Mouse (Mus musculus): Measurements from ENCODE around the gene Nmnat3. TPM values are rescaled to one million over a fixed set of nuclear protein-coding genes. Genes with fewer than 3 reads are reported as not detected.

Gene Nmnat3
- total and polyA plus RNA-seq, 3 experiments, result 16.0 to 19.3 (median 17.5) TPM

GRCm38 (mm10) chr9:98313587-98313986 lies 26.4 kb downstream of the Nmnat3 start:
- Histone ChIP-seq H3K9ac (ENCODE audit: low read depth, low read length) (no peak overlapping the region), H3K27ac (no peak overlapping the region), H3K36me3 (ENCODE audit: control insufficient read depth, insufficient read depth, low read length) (no peaks in the 10 kb centered on the region), H3K27me3 (ENCODE audit: control insufficient read depth, insufficient read depth, low read length) (no peaks in the 10 kb centered on the region), H3K4me3 (no peak overlapping the region), H3K79me2 (replicated peaks; ENCODE audit: control insufficient read depth, insufficient read depth, low read length) (no peaks in the 10 kb centered on the region), H3K4me1 (ENCODE audit: control insufficient read depth, insufficient read depth, low read length) (no peaks in the 10 kb centered on the region)
- WGBS, result 83% methylated on average over 6 of the region's 6 CpGs
- DNase-seq, result no peak
- TF ChIP-seq POLR2A (IDR thresholded peaks at IDR 0.05; ENCODE audit: insufficient read depth, low read depth, low read length) (no peak), CTCF (IDR thresholded peaks at IDR 0.05) (no peak), EP300 (IDR thresholded peaks at IDR 0.05; ENCODE audit: insufficient read depth, low read depth, low read length) (no peak)
- intact Hi-C loops (cut with DNase I), result no loop called here

- no peak for DNase-seq
- TF ChIP-seq POLR2A (IDR thresholded peaks at IDR 0.05; ENCODE audit: insufficient read depth, low read depth, low read length), result no peak
- TF ChIP-seq EP300 (IDR thresholded peaks at IDR 0.05; ENCODE audit: insufficient read depth, low read depth, low read length), result no peak
- no peak for TF ChIP-seq CTCF (IDR thresholded peaks at IDR 0.05)
- Histone ChIP-seq H3K36me3 (ENCODE audit: control insufficient read depth, insufficient read depth, low read length) (no peaks in the 10 kb centered on the region), H3K27ac (no peak overlapping the region), H3K27me3 (ENCODE audit: control insufficient read depth, insufficient read depth, low read length) (no peaks in the 10 kb centered on the region), H3K9ac (ENCODE audit: low read depth, low read length) (no peak overlapping the region), H3K4me1 (ENCODE audit: control insufficient read depth, insufficient read depth, low read length) (no peaks in the 10 kb centered on the region), H3K79me2 (replicated peaks; ENCODE audit: control insufficient read depth, insufficient read depth, low read length) (no peaks in the 10 kb centered on the region), H3K4me3 (no peak overlapping the region)
- intact Hi-C loops (cut with DNase I), result no loop called here
- WGBS, result 74% methylated on average over 7 of the region's 7 CpGs
These were observed 26.9 kb downstream of the Nmnat3 start for GRCm38 (mm10) chr9:98314059-98314650.

- no peak for DNase-seq
- no peak overlapping the region for H3K27ac ChIP-seq
- H3K27me3 ChIP-seq (ENCODE audit: control insufficient read depth, insufficient read depth, low read length), result no peaks in the 10 kb centered on the region
- TF ChIP-seq CTCF (IDR thresholded peaks at IDR 0.05) (no peak), POLR2A (IDR thresholded peaks at IDR 0.05; ENCODE audit: insufficient read depth, low read depth, low read length) (no peak), EP300 (IDR thresholded peaks at IDR 0.05; ENCODE audit: insufficient read depth, low read depth, low read length) (no peak)
- H3K9ac ChIP-seq (ENCODE audit: low read depth, low read length), result no peak overlapping the region
- H3K4me3 ChIP-seq, result no peak overlapping the region
- H3K4me1 ChIP-seq (ENCODE audit: control insufficient read depth, insufficient read depth, low read length), result no peaks in the 10 kb centered on the region
- WGBS, result 87% methylated on average over 4 of the region's 4 CpGs
- no peaks in the 10 kb centered on the region for H3K36me3 ChIP-seq (ENCODE audit: control insufficient read depth, insufficient read depth, low read length)
- intact Hi-C loops (cut with DNase I), result no loop called here
- H3K79me2 ChIP-seq (replicated peaks; ENCODE audit: control insufficient read depth, insufficient read depth, low read length), result no peaks in the 10 kb centered on the region
These were observed 30.7 kb downstream of the Nmnat3 start for GRCm38 (mm10) chr9:98317897-98318296.

- Histone ChIP-seq H3K9ac (ENCODE audit: low read depth, low read length) (no peak overlapping the region), H3K27me3 (ENCODE audit: control insufficient read depth, insufficient read depth, low read length) (no peaks in the 10 kb centered on the region), H3K36me3 (ENCODE audit: control insufficient read depth, insufficient read depth, low read length) (no peaks in the 10 kb centered on the region), H3K4me3 (no peak overlapping the region), H3K79me2 (replicated peaks; ENCODE audit: control insufficient read depth, insufficient read depth, low read length) (no peaks in the 10 kb centered on the region), H3K27ac (no peak overlapping the region), H3K4me1 (ENCODE audit: control insufficient read depth, insufficient read depth, low read length) (no peaks in the 10 kb centered on the region)
- TF ChIP-seq CTCF (IDR thresholded peaks at IDR 0.05), result no peak
- no peak for TF ChIP-seq EP300 (IDR thresholded peaks at IDR 0.05; ENCODE audit: insufficient read depth, low read depth, low read length)
- no peak for TF ChIP-seq POLR2A (IDR thresholded peaks at IDR 0.05; ENCODE audit: insufficient read depth, low read depth, low read length)
- intact Hi-C loops (cut with DNase I), result no loop called here
- DNase-seq, result no peak
- 43% methylated on average over 3 of the region's 3 CpGs for WGBS
These were observed 31.6 kb downstream of the Nmnat3 start for GRCm38 (mm10) chr9:98318875-98319274.

GRCm38 (mm10) chr9:98320785-98321184 lies 33.5 kb downstream of the Nmnat3 start:
- intact Hi-C loops (cut with DNase I), result no loop called here
- no peaks in the 10 kb centered on the region for H3K36me3 ChIP-seq (ENCODE audit: control insufficient read depth, insufficient read depth, low read length)
- WGBS, result 87% methylated on average over 3 of the region's 3 CpGs
- no peak overlapping the region for H3K4me3 ChIP-seq
- no peaks in the 10 kb centered on the region for H3K79me2 ChIP-seq (replicated peaks; ENCODE audit: control insufficient read depth, insufficient read depth, low read length)
- H3K4me1 ChIP-seq (ENCODE audit: control insufficient read depth, insufficient read depth, low read length), result no peaks in the 10 kb centered on the region
- no peak for DNase-seq
- no peak for TF ChIP-seq POLR2A (IDR thresholded peaks at IDR 0.05; ENCODE audit: insufficient read depth, low read depth, low read length)
- no peaks in the 10 kb centered on the region for H3K27me3 ChIP-seq (ENCODE audit: control insufficient read depth, insufficient read depth, low read length)
- no peak overlapping the region for H3K9ac ChIP-seq (ENCODE audit: low read depth, low read length)
- H3K27ac ChIP-seq, result no peak overlapping the region

- H3K27ac ChIP-seq, result no peak overlapping the region
- no peak for TF ChIP-seq CTCF (IDR thresholded peaks at IDR 0.05)
- no peak for TF ChIP-seq EP300 (IDR thresholded peaks at IDR 0.05; ENCODE audit: insufficient read depth, low read depth, low read length)
- no peak for TF ChIP-seq POLR2A (IDR thresholded peaks at IDR 0.05; ENCODE audit: insufficient read depth, low read depth, low read length)
- H3K4me3 ChIP-seq, result no peak overlapping the region
- H3K4me1 ChIP-seq (ENCODE audit: control insufficient read depth, insufficient read depth, low read length), result peaks cover 6% of the 10 kb centered on the region
- intact Hi-C loops (cut with DNase I), result no loop called here
- WGBS, result 89% methylated on average over 1 of the region's 1 CpGs
- H3K9ac ChIP-seq (ENCODE audit: low read depth, low read length), result no peak overlapping the region
- H3K36me3 ChIP-seq (ENCODE audit: control insufficient read depth, insufficient read depth, low read length), result no peaks in the 10 kb centered on the region
- no peaks in the 10 kb centered on the region for H3K27me3 ChIP-seq (ENCODE audit: control insufficient read depth, insufficient read depth, low read length)
- no peaks in the 10 kb centered on the region for H3K79me2 ChIP-seq (replicated peaks; ENCODE audit: control insufficient read depth, insufficient read depth, low read length)
- DNase-seq, result no peak
These were observed 38.9 kb downstream of the Nmnat3 start for GRCm38 (mm10) chr9:98326088-98326487.
